Mouse (Mus musculus): ENCODE measurements at regions not wholly inside any gene's neighbourhood (a gene's known extent, or its start where the extent isn't known, plus 50 kb on each side); places are given as distances from the start of the nearest gene placed in this dataset.
"Not testable (repeated sequence)": the region's sequence is repeated elsewhere in the genome, so short reads cannot be mapped to it uniquely, and the experiment has no call there.

- DNase-seq (ENCODE audit: low spot score): no peak
Observed at GRCm38 (mm10) chr1:73644394-73644793, 479.9 kb downstream of the Tns1 start.

- no peak for DNase-seq (ENCODE audit: low spot score)
Observed at GRCm38 (mm10) chr1:73643431-73643830, 480.8 kb downstream of the Tns1 start.

- DNase-seq (ENCODE audit: low spot score): no peak
Observed at GRCm38 (mm10) chr1:73642691-73643109, 481.5 kb downstream of the Tns1 start.

- no peak for DNase-seq (ENCODE audit: low spot score)
Observed at GRCm38 (mm10) chr1:73641456-73641855, 482.8 kb downstream of the Tns1 start.

- DNase-seq (ENCODE audit: low spot score): no peak
Observed at GRCm38 (mm10) chr1:73640726-73641451, 483.4 kb downstream of the Tns1 start.

- no peak for DNase-seq (ENCODE audit: low spot score)
Observed at GRCm38 (mm10) chr1:73635709-73636108, 488.5 kb downstream of the Tns1 start.

- DNase-seq (ENCODE audit: low spot score): no peak
Observed at GRCm38 (mm10) chr1:73634871-73635270, 489.4 kb downstream of the Tns1 start.

GRCm38 (mm10) chr1:73633071-73633470, 491.2 kb downstream of the Tns1 start:
- DNase-seq (ENCODE audit: low spot score): no peak

GRCm38 (mm10) chr1:73630363-73630762, 493.9 kb downstream of the Tns1 start:
- no peak for DNase-seq (ENCODE audit: low spot score)

- DNase-seq (ENCODE audit: low spot score): no peak
Observed at GRCm38 (mm10) chr1:73625365-73625764, 498.9 kb downstream of the Tns1 start.

- DNase-seq (ENCODE audit: low spot score): not testable (repeated sequence)
Observed at GRCm38 (mm10) chr1:73621121-73621520, 503.1 kb downstream of the Tns1 start.

- DNase-seq (ENCODE audit: low spot score): peak; percentile 52
Observed at GRCm38 (mm10) chr1:73618551-73619170, 505.6 kb downstream of the Tns1 start.

- no peak for DNase-seq (ENCODE audit: low spot score)
Observed at GRCm38 (mm10) chr1:73593653-73594385, 530.4 kb downstream of the Tns1 start.

- DNase-seq (ENCODE audit: low spot score): no peak
Observed at GRCm38 (mm10) chr1:73591342-73592099, 532.7 kb downstream of the Tns1 start.

GRCm38 (mm10) chr1:73579680-73580079, 544.6 kb downstream of the Tns1 start:
- no peak for DNase-seq (ENCODE audit: low spot score)

- no peak for DNase-seq (ENCODE audit: low spot score)
Observed at GRCm38 (mm10) chr1:73577019-73577418, 547.2 kb downstream of the Tns1 start.

GRCm38 (mm10) chr1:73575694-73576093, 548.6 kb downstream of the Tns1 start:
- DNase-seq (ENCODE audit: low spot score): no peak

- DNase-seq (ENCODE audit: low spot score): no peak
Observed at GRCm38 (mm10) chr1:73570944-73571343, 553.3 kb downstream of the Tns1 start.

- DNase-seq (ENCODE audit: low spot score): no peak
Observed at GRCm38 (mm10) chr1:73566770-73567169, 551.1 kb upstream of the Tnp1 start.

- no peak for DNase-seq (ENCODE audit: low spot score)
Observed at GRCm38 (mm10) chr1:73560594-73560993, 544.9 kb upstream of the Tnp1 start.

- DNase-seq (ENCODE audit: low spot score): no peak
Observed at GRCm38 (mm10) chr1:73547877-73548276, 532.2 kb upstream of the Tnp1 start.

GRCm38 (mm10) chr1:73545401-73545800, 529.7 kb upstream of the Tnp1 start:
- DNase-seq (ENCODE audit: low spot score): no peak

Measured in testis, postnatal 10 days (tissue).